Mouse (Mus musculus): ENCODE results near the gene Prkca.

Prkca gene

GRCm38 (mm10) chr11:108067161-108067560, 276.6 kb downstream of the Prkca start:
- DNase-seq (ENCODE audit: low read depth, low spot score) = no peak

GRCm38 (mm10) chr11:108064401-108064800, 279.3 kb downstream of the Prkca start:
- no peak for DNase-seq (ENCODE audit: low read depth, low spot score)

GRCm38 (mm10) chr11:108063096-108063495, 280.6 kb downstream of the Prkca start:
- no peak for DNase-seq (ENCODE audit: low read depth, low spot score)

- DNase-seq (ENCODE audit: low read depth, low spot score) = no peak
These were observed 281.9 kb downstream of the Prkca start for GRCm38 (mm10) chr11:108061571-108062479.

DNA sequence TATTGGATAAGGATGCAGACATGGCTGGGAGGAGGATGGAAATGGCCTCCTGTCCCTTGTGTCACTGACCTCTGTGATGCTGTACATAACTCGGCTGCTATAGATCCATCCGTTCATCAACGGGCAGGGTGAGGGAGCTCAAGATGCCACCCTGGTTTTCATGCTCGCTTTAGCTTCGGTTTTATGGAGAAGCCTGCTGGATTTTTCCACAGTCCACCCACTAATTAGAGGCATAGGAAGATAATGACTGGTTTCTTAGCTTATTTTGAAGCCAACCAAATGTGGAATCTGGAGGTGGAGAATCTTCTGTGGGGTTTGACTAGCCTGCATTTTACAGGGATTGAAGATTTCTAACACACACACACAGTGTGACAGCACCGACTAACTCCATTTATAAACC, 286.6 kb downstream of the Prkca start:
- no peak for DNase-seq (ENCODE audit: low read depth, low spot score)

GRCm38 (mm10) chr11:108054647-108055046, 289.1 kb downstream of the Prkca start:
- no peak for DNase-seq (ENCODE audit: low read depth, low spot score)

DNA sequence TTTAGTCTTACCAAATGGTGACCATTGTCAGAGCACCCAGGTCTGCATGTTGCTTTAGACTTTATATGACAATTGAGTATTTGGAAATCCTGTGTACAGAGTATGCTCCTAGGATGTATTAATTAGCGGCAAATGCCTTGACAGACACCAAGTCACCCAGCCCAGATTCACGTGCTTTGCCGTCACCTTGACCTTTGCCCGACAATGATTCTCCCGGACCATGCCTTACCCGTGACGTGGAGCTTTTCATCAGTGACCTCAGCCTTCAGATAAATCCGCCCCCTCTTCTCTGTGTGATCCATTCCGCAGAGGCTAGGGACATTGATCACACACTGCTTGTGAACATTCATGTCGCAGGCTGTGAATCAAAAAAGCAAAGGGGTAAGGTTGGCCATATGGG, 290.0 kb downstream of the Prkca start:
- DNase-seq (ENCODE audit: low read depth, low spot score) = no peak

- DNase-seq (ENCODE audit: low read depth, low spot score) = no peak
These were observed 302.1 kb downstream of the Prkca start for GRCm38 (mm10) chr11:108041669-108042068.

DNA sequence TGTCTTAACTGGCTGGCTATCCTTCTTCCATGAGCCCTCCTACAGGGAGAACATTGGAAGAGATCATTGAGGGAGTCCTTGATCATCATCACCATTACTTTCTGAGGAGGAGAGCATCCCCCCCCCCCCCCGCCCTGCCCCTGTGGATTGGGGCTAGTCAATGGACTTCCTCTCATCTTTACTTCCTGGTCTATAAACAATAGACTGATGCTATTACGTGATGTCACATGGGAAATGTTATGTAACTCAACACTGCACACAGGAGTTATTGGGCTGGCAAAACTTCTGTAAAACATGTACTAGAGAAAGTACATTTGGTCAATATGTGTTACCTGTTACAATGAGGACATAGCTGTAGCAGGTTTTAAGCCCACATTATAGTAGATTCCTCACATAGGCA, 302.9 kb downstream of the Prkca start:
- no peak for DNase-seq (ENCODE audit: low read depth, low spot score)

- no peak for DNase-seq (ENCODE audit: low read depth, low spot score)
These were observed 304.0 kb downstream of the Prkca start for GRCm38 (mm10) chr11:108039761-108040160.

GRCm38 (mm10) chr11:108038989-108039388, 304.7 kb downstream of the Prkca start:
- DNase-seq (ENCODE audit: low read depth, low spot score) = no peak

DNA sequence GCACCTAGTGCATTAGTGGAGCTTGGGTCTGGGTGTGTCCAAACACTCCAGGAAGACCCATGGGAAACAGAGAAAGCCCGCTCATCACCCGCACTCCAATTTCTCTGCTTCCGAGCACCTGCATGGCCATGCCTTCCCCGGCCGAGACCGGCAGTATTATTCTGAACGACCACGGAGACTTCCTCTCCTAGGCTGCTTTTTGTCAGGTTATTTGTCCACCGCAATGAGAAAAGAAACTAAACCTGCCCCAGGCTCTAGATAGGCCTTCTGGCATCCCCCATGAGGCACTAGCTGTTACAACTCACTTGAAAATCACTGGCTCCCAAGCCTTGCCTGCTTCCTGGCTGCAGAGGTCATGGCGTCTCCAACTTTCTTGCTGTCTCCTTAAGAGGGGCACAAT, 307.4 kb downstream of the Prkca start:
- DNase-seq (ENCODE audit: low read depth, low spot score) = no peak

DNA sequence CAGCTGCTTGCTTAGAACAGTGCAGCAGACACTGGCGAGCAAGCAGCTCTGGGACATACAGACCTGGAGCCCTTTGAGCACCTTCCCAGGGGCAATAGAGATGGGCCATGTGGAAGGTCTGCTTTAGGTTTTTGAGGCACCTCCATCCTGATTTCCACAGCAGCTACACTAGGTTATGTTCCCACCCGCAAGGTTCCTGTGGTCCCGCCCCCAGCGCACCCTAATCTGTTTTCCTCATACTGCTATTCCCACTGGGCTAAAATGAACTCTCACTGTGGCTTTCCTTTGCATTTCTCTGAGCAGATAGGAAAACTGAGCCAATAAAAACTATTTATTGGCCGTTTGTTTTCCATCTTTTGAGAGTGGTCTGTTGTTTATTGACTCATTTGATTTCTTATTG, 308.0 kb downstream of the Prkca start:
- DNase-seq (ENCODE audit: low read depth, low spot score) = no peak

GRCm38 (mm10) chr11:108034376-108034775, 309.4 kb downstream of the Prkca start:
- DNase-seq (ENCODE audit: low read depth, low spot score) = no peak

DNA sequence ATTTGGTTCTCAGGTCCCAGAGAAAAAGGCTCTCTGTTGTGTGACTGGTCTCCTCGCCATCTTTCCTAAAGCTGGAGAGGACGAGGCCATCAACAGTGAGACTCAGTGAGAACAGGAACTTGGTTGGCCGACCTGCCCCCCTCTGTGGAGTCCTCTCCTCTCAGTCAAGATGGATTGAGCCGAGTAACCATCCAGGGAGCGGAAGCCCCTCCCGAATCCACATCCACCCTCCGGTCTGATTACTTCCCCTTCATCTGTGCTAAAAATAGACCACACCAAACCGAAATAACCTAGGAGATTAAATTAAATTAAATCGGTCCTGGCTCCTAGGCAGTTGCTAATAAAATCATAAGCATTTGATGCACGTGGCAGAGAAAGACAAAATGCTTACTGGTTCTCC, 311.2 kb downstream of the Prkca start:
- no peak for DNase-seq (ENCODE audit: low read depth, low spot score)

DNA sequence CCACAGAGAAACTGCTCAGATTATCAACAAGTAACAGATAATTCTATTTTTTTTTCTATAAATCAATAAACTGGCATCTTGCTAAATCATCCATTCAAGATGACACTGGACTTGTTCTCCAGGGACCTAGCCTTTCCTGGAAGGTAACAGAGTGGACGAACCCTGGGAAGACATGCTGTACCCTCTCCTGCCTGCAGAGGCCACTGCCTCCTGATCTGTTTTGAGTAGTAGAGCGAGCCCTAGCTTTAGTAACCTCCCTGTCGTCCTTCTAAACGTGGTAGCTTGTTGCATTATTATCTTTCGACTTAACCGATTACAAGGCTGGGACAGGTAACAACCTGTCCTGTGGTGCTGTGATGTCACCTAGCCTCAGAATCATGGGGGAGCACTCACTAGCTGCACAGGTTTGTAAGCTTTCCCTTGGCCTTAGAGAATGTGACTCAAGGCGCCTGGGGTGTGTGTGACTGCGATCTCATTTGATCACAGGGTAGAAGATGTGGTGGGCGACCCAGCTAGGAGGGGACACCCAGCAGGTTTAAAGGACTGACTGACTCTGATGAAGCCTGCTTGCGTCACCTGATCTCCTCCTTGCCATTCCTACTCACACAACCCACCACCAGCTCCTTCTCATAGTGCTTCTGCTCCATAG, 312.6 kb downstream of the Prkca start:
- DNase-seq (ENCODE audit: low read depth, low spot score) = peak; percentile 34

GRCm38 (mm10) chr11:108029321-108029720, 314.4 kb downstream of the Prkca start:
- no peak for DNase-seq (ENCODE audit: low read depth, low spot score)

- DNase-seq (ENCODE audit: low read depth, low spot score) = no peak
These were observed 315.3 kb downstream of the Prkca start for GRCm38 (mm10) chr11:108028398-108028797.

GRCm38 (mm10) chr11:108025726-108026425, 317.9 kb downstream of the Prkca start:
- DNase-seq (ENCODE audit: low read depth, low spot score) = peak; percentile 30

- DNase-seq (ENCODE audit: low read depth, low spot score) = no peak
These were observed 320.5 kb downstream of the Prkca start for GRCm38 (mm10) chr11:108023188-108023587.

DNA sequence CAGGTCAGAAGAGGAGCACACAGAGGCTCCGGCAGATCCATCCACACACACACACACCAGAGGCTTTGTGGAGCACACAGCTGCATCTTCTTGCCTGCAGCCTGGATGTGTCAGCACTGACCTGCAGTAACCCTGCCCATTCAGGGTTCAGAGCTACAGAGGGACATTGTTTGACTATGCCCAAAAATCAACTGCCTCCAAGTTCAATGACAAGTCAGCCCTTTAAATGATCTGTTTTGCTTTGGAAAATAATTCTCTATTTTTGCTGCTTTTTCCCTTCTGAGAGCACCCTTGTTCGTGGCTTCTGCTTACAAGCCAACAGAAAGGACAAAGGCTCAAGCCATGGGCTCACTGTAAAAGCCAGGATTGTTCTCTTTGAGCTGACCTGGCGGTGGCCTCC, 322.8 kb downstream of the Prkca start:
- no peak for DNase-seq (ENCODE audit: low read depth, low spot score)

DNA sequence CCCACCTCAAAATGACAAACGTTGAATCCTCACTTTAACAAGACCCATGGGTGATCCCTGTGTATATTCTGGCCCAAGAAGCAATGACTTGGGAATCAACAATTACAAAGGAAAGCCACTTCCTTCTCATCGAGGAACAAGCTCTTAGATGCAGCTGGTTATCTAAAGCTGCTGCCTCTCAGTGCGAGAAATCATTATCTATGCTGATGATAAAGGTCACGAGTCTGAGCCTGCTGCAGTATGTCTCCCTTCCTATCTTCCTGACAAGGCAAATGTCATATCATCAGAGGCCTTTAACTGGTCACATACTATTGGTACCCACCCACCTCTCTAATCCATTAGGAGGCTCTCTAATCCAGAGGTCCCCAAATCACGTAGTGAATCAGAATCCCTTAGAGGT, 328.4 kb downstream of the Prkca start:
- DNase-seq (ENCODE audit: low read depth, low spot score) = no peak

Data from retina, adult 2 months (tissue).